Mouse (Mus musculus) neural tube, embryonic 14.5 days (tissue): ENCODE measurements around the gene Yaf2. TPM values are rescaled to one million over a fixed set of nuclear protein-coding genes. Genes with fewer than 3 reads are reported as not detected.
A peak's percentile ranks its signal among the peaks of the same experiment; 100 is the strongest.
"Not testable (repeated sequence)": the region's sequence is repeated elsewhere in the genome, so short reads cannot be mapped to it uniquely, and the experiment has no call there.

Experiments
- ATAC-seq: fragments of 200-750 bp; cut with Nextera tagmentation; 2 replicates; pipeline ENCODE4 v1.8.0; 2017; ENCODE audit warnings: low read depth, mild to moderate bottlenecking, moderate TSS enrichment, moderate library complexity
- H3K27ac ChIP-seq: fragments of 300-500 bp; sonication (generic); 2 replicates; pipeline ENCODE4 v1.5.1; 2014; ENCODE audit warnings: low read depth, mild to moderate bottlenecking, control low read depth, low read length, moderate library complexity, mixed read lengths
- H3K27me3 ChIP-seq: fragments of 300-500 bp; sonication (generic); 2 replicates; pipeline ENCODE4 v1.6.1; 2014; ENCODE audit warnings: low read length; ENCODE audit not compliant: control insufficient read depth, insufficient read depth
- H3K36me3 ChIP-seq: fragments of 300-500 bp; sonication (generic); 2 replicates; pipeline ENCODE4 v1.6.1; 2014; ENCODE audit warnings: low read length, mixed read lengths; ENCODE audit not compliant: control insufficient read depth, insufficient read depth
- H3K4me1 ChIP-seq: fragments of 300-500 bp; sonication (generic); 2 replicates; pipeline ENCODE4 v1.6.1; 2014; ENCODE audit warnings: low read length; ENCODE audit not compliant: control insufficient read depth, insufficient read depth
- H3K4me2 ChIP-seq: fragments of 300-500 bp; sonication (generic); 2 replicates; pipeline ENCODE4 v1.6.1; 2014; ENCODE audit warnings: mild to moderate bottlenecking, low read depth, low read length, control low read depth
- H3K4me3 ChIP-seq: fragments of 300-500 bp; sonication (generic); 2 replicates; pipeline ENCODE4 v1.5.1; 2014; ENCODE audit warnings: low read depth, low read length, control low read depth, mixed read lengths
- H3K9ac ChIP-seq: fragments of 300-500 bp; sonication (generic); replicated peaks from 2 replicates; pipeline ENCODE4 v1.6.1; 2014; ENCODE audit warnings: low read depth, mild to moderate bottlenecking, control low read depth, low read length, mixed read lengths
- H3K9me3 ChIP-seq: fragments of 300-500 bp; sonication (generic); 2 replicates; pipeline ENCODE4 v1.6.1; 2016; ENCODE audit warnings: low read length; ENCODE audit not compliant: control insufficient read depth
- whole genome bisulfite sequencing: fragments of 180-500 bp; shearing (Covaris S2); extraction: QIAGEN DNeasy Blood & Tissue Kit; methylation state at CpG from one replicate; pipeline ENCODE4 v1.1.7; 2014; 5-methylcytosine and 5-hydroxymethylcytosine counted together
- polyA plus RNA-seq: library from polyadenylated mRNA; unstranded; fragments of >200 nt; fragmentation: Nextera tagmentation; extraction: Ambion mirVana; gene quantifications from 2 replicates; pipeline ENCODE4 v1.2.1, GENCODE M21; 2014

The Yaf2 gene
- polyA plus RNA-seq, 1 experiment from 2014 or later, result 133 TPM

- Histone ChIP-seq H3K9me3 (no peaks in the 10 kb centered on the region), H3K27ac (no peak overlapping the region), H3K4me2 (no peak overlapping the region), H3K4me3 (no peak overlapping the region), H3K27me3 (no peaks in the 10 kb centered on the region), H3K4me1 (0 out of 2 replicates have a peak, but pooled peaks cover 5% of the 10 kb centered on the region), H3K36me3 (no peaks in the 10 kb centered on the region), H3K9ac (no peak overlapping the region)
- no peak for ATAC-seq
- 90% methylated on average over 10 of the region's 10 CpGs for WGBS
Measured at GRCm38 (mm10) chr15:93340630-93341379, 4.1 kb upstream of the Yaf2 start.

GRCm38 (mm10) chr15:93336658-93336924 is 144 bp downstream of the Yaf2 start:
- no peaks in the 10 kb centered on the region for H3K27me3 ChIP-seq
- H3K36me3 ChIP-seq, result no peaks in the 10 kb centered on the region
- peak overlapping the region; percentile 98 for H3K4me3 ChIP-seq
- ATAC-seq, result no peak; the same call in 1 of the 2 replicates
- H3K9me3 ChIP-seq, result no peaks in the 10 kb centered on the region
- 0% methylated on average over 1 of the region's 52 CpGs for WGBS
- H3K4me1 ChIP-seq, result peaks cover 12% of the 10 kb centered on the region; the same call in 1 of the 2 replicates
- H3K9ac ChIP-seq, result peak overlapping the region; percentile 93
- peak overlapping the region; percentile 93 for H3K27ac ChIP-seq
- peak overlapping the region; percentile 83 for H3K4me2 ChIP-seq

GRCm38 (mm10) chr15:93335821-93336657 is 696 bp downstream of the Yaf2 start:
- Histone ChIP-seq H3K27me3 (no peaks in the 10 kb centered on the region), H3K9me3 (no peaks in the 10 kb centered on the region), H3K4me2 (peak overlapping the region; percentile 83), H3K36me3 (no peaks in the 10 kb centered on the region), H3K4me3 (peak overlapping the region; percentile 98), H3K4me1 (peaks cover 12% of the 10 kb centered on the region; the same call in 1 of the 2 replicates), H3K9ac (peak overlapping the region; percentile 93), H3K27ac (peak overlapping the region; percentile 93)
- WGBS, result under 1% methylated on average over 67 of the region's 110 CpGs
- ATAC-seq, result peak; percentile 49

GRCm38 (mm10) chr15:93331256-93331655 is 5.5 kb downstream of the Yaf2 start:
- Histone ChIP-seq H3K4me3 (no peak overlapping the region), H3K27me3 (no peaks in the 10 kb centered on the region), H3K9ac (no peak overlapping the region), H3K27ac (no peak overlapping the region), H3K4me1 (peaks cover 7% of the 10 kb centered on the region; the same call in 1 of the 2 replicates), H3K9me3 (no peaks in the 10 kb centered on the region), H3K4me2 (no peak overlapping the region), H3K36me3 (no peaks in the 10 kb centered on the region)
- ATAC-seq, result no peak
- 91% methylated on average over 11 of the region's 11 CpGs for WGBS

GRCm38 (mm10) chr15:93327235-93327634 is 9.5 kb downstream of the Yaf2 start:
- Histone ChIP-seq H3K27me3 (no peaks in the 10 kb centered on the region), H3K9me3 (no peaks in the 10 kb centered on the region), H3K27ac (no peak overlapping the region), H3K4me1 (no peaks in the 10 kb centered on the region), H3K4me3 (no peak overlapping the region), H3K4me2 (no peak overlapping the region), H3K36me3 (no peaks in the 10 kb centered on the region), H3K9ac (no peak overlapping the region)
- ATAC-seq, result no peak
- WGBS, result 48% methylated on average over 3 of the region's 3 CpGs

- H3K4me2 ChIP-seq, result no peak overlapping the region
- no peaks in the 10 kb centered on the region for H3K4me1 ChIP-seq
- WGBS, result 80% methylated on average over 10 of the region's 10 CpGs
- no peaks in the 10 kb centered on the region for H3K27me3 ChIP-seq
- no peak overlapping the region for H3K27ac ChIP-seq
- H3K9me3 ChIP-seq, result no peaks in the 10 kb centered on the region
- no peak for ATAC-seq
- no peak overlapping the region for H3K4me3 ChIP-seq
- H3K9ac ChIP-seq, result no peak overlapping the region
- H3K36me3 ChIP-seq, result no peaks in the 10 kb centered on the region
Measured at GRCm38 (mm10) chr15:93326651-93327050, 10.1 kb downstream of the Yaf2 start.

- Histone ChIP-seq H3K9ac (no peak overlapping the region), H3K4me1 (no peaks in the 10 kb centered on the region), H3K27me3 (no peaks in the 10 kb centered on the region), H3K4me2 (no peak overlapping the region), H3K9me3 (no peaks in the 10 kb centered on the region), H3K27ac (no peak overlapping the region), H3K36me3 (no peaks in the 10 kb centered on the region), H3K4me3 (no peak overlapping the region)
- no peak for ATAC-seq
- WGBS, result 74% methylated on average over 5 of the region's 5 CpGs
Measured at GRCm38 (mm10) chr15:93325360-93325759, 11.4 kb downstream of the Yaf2 start.

GRCm38 (mm10) chr15:93318781-93319180 is 18.0 kb downstream of the Yaf2 start:
- WGBS, result 87% methylated on average over 1 of the region's 1 CpGs
- ATAC-seq, result no peak
- Histone ChIP-seq H3K36me3 (no peaks in the 10 kb centered on the region), H3K4me1 (no peaks in the 10 kb centered on the region), H3K4me2 (no peak overlapping the region), H3K27me3 (no peaks in the 10 kb centered on the region), H3K27ac (no peak overlapping the region), H3K4me3 (no peak overlapping the region), H3K9me3 (no peaks in the 10 kb centered on the region), H3K9ac (no peak overlapping the region)

- not testable (repeated sequence) for H3K4me2 ChIP-seq, H3K9me3 ChIP-seq, H3K27me3 ChIP-seq, H3K9ac ChIP-seq, ATAC-seq, H3K36me3 ChIP-seq, H3K4me3 ChIP-seq, H3K4me1 ChIP-seq, H3K27ac ChIP-seq
- 90% methylated on average over 4 of the region's 4 CpGs for WGBS
Measured at GRCm38 (mm10) chr15:93310304-93310703, 26.4 kb downstream of the Yaf2 start.
